Mouse (Mus musculus): ENCODE measurements around the gene Ptprm. TPM values are rescaled to one million over a fixed set of nuclear protein-coding genes. Genes with fewer than 3 reads are reported as not detected.

The Ptprm gene
- total and polyA plus RNA-seq, 3 experiments: not detected

DNA sequence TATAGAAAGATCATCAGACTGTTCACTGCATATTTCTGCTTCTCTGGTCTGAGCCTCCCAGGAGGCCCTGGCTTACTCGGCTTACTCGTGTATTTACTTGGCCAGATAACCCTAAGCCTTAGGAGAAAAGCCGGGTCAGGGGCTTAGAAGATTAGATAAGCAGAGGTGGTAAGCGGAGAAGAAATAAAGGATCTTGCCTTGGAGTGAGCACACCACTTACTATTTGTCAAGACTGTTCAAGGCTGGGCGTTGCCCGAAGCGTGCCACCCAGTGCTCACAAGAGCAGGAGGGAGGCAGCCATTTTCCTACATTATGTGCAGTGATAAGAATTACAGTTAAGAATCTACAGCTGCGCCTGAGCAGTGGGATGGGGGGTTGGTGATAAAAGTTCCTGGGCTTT, 646.6 kb downstream of the Ptprm start:
- H3K79me2 ChIP-seq (ENCODE audit: control insufficient read depth, insufficient read depth, low read length, poor library complexity): no peaks in the 10 kb centered on the region
- no peaks in the 10 kb centered on the region for H3K9me3 ChIP-seq (replicated peaks; ENCODE audit: insufficient read depth, low read length)
- no peaks in the 10 kb centered on the region for H3K27me3 ChIP-seq (ENCODE audit: control insufficient read depth in 1 of 2, insufficient read depth in 2 of 2, low read length in 2 of 2)
- no peak overlapping the region for H3K4me3 ChIP-seq (ENCODE audit: control insufficient read depth in 1 of 2, insufficient read depth in 1 of 2, low read depth in 2 of 2, low read length in 2 of 2)
- TF ChIP-seq USF1 (IDR thresholded peaks at IDR 0.05; ENCODE audit: low read depth, low read length) (no peak), NRF1 (IDR thresholded peaks at IDR 0.05; ENCODE audit: insufficient read depth, low read depth, low read length, poor library complexity, severe bottlenecking) (no peak), ETS1 (IDR thresholded peaks at IDR 0.05; ENCODE audit: low read depth, low read length) (no peak), USF2 (IDR thresholded peaks at IDR 0.05; ENCODE audit: borderline replicate concordance in 1 of 2, insufficient read depth in 1 of 2, low read depth in 1 of 2, low read length in 2 of 2) (no peak), SMC3 (IDR thresholded peaks at IDR 0.05; ENCODE audit: low read depth, low read length) (no peak)
- DNase-seq (ENCODE audit: low read depth, low spot score): no peak
- no peak overlapping the region for H3K9ac ChIP-seq (ENCODE audit: control insufficient read depth, low read depth, low read length, poor library complexity, severe bottlenecking)
- H3K36me3 ChIP-seq (ENCODE audit: control insufficient read depth in 1 of 2, insufficient read depth in 2 of 2, low read length in 2 of 2): no peaks in the 10 kb centered on the region
- H3K27ac ChIP-seq (ENCODE audit: control insufficient read depth, low read depth, low read length): no peak overlapping the region
- no peaks in the 10 kb centered on the region for H3K4me1 ChIP-seq (ENCODE audit: control insufficient read depth in 1 of 2, insufficient read depth in 2 of 2, low read length in 2 of 2)

GRCm38 (mm10) chr17:66701358-66702184, 652.7 kb downstream of the Ptprm start:
- DNase-seq (ENCODE audit: low read depth, low spot score): no peak
- H3K4me1 ChIP-seq (ENCODE audit: control insufficient read depth in 1 of 2, insufficient read depth in 2 of 2, low read length in 2 of 2): no peaks in the 10 kb centered on the region
- H3K27ac ChIP-seq (ENCODE audit: control insufficient read depth, low read depth, low read length): no peak overlapping the region
- no peak overlapping the region for H3K9ac ChIP-seq (ENCODE audit: control insufficient read depth, low read depth, low read length, poor library complexity, severe bottlenecking)
- no peaks in the 10 kb centered on the region for H3K27me3 ChIP-seq (ENCODE audit: control insufficient read depth in 1 of 2, insufficient read depth in 2 of 2, low read length in 2 of 2)
- H3K79me2 ChIP-seq (ENCODE audit: control insufficient read depth, insufficient read depth, low read length, poor library complexity): no peaks in the 10 kb centered on the region
- TF ChIP-seq KAT2A (conservative IDR thresholded peaks at IDR 0.05; ENCODE audit: low read depth, low read length) (no peak), POLR2A (IDR thresholded peaks at IDR 0.05; ENCODE audit: control insufficient read depth in 1 of 2, insufficient read depth in 1 of 2, low read depth in 1 of 2, low read length in 2 of 2, poor library complexity in 1 of 2) (no peak), SIN3A (IDR thresholded peaks at IDR 0.05; ENCODE audit: low read length) (no peak), TCF12 (IDR thresholded peaks at IDR 0.05; ENCODE audit: low read depth, low read length) (no peak), GABPA (IDR thresholded peaks at IDR 0.05; ENCODE audit: low read depth, low read length) (no peak), TBP (IDR thresholded peaks at IDR 0.05; ENCODE audit: low read depth, low read length) (no peak), MEF2A (IDR thresholded peaks at IDR 0.05; ENCODE audit: extremely low read depth, insufficient replicate concordance, low read depth, low read length, poor library complexity, severe bottlenecking) (no peak), TAL1 (IDR thresholded peaks at IDR 0.05; ENCODE audit: low read length) (no peak), NELFE (IDR thresholded peaks at IDR 0.05; ENCODE audit: low read depth, low read length) (no peak)
- no peaks in the 10 kb centered on the region for H3K36me3 ChIP-seq (ENCODE audit: control insufficient read depth in 1 of 2, insufficient read depth in 2 of 2, low read length in 2 of 2)
- no peaks in the 10 kb centered on the region for H3K9me3 ChIP-seq (replicated peaks; ENCODE audit: insufficient read depth, low read length)
- H3K4me3 ChIP-seq (ENCODE audit: control insufficient read depth in 1 of 2, insufficient read depth in 1 of 2, low read depth in 2 of 2, low read length in 2 of 2): no peak overlapping the region
